Mouse (Mus musculus) stomach, postnatal 0 days (tissue): ENCODE measurements around the gene Auts2. TPM values are rescaled to one million over a fixed set of nuclear protein-coding genes. Genes with fewer than 3 reads are reported as not detected.

Experiments used
- ATAC-seq: fragments of 200-750 bp; cut with Nextera tagmentation; 2 replicates; pipeline ENCODE4 v1.8.0; 2017; ENCODE audit not compliant: low FRiP score, low TSS enrichment
- DNase-seq: peaks from one replicate; pipeline ENCODE4 v3.0.0-alpha.2; 2016; ENCODE audit warnings: low spot score
- H3K27ac ChIP-seq: fragments of 300-500 bp; sonication (generic); replicated peaks from 2 replicates; pipeline ENCODE4 v1.5.1; 2014; ENCODE audit warnings: mild to moderate bottlenecking, control low read depth
- H3K27me3 ChIP-seq: fragments of 300-500 bp; sonication (generic); 2 replicates; pipeline ENCODE4 v1.6.1; 2014; ENCODE audit warnings: low read length; ENCODE audit not compliant: control insufficient read depth, insufficient read depth
- H3K36me3 ChIP-seq: fragments of 300-500 bp; sonication (generic); 2 replicates; pipeline ENCODE4 v1.6.1; 2014; ENCODE audit warnings: low read length, mixed read lengths; ENCODE audit not compliant: control insufficient read depth, insufficient read depth
- H3K4me1 ChIP-seq: fragments of 300-500 bp; sonication (generic); replicated peaks from 2 replicates; pipeline ENCODE4 v1.6.1; 2014; ENCODE audit warnings: antibody characterized with exemption; ENCODE audit not compliant: control insufficient read depth, insufficient read depth
- H3K4me2 ChIP-seq: fragments of 300-500 bp; sonication (generic); replicated peaks from 2 replicates; pipeline ENCODE4 v1.6.1; 2014; ENCODE audit warnings: low read depth, mild to moderate bottlenecking, control low read depth, moderate library complexity
- H3K4me3 ChIP-seq: fragments of 300-500 bp; sonication (generic); 2 replicates; pipeline ENCODE4 v1.5.1; 2014; ENCODE audit warnings: low read depth, low read length, control low read depth
- H3K9ac ChIP-seq: fragments of 300-500 bp; sonication (generic); 2 replicates; pipeline ENCODE4 v1.6.1; 2014; ENCODE audit warnings: mild to moderate bottlenecking, low read length, control low read depth, mixed read lengths
- H3K9me3 ChIP-seq: fragments of 300-500 bp; sonication (generic); 2 replicates; pipeline ENCODE4 v1.6.1; 2016; ENCODE audit warnings: low read length; ENCODE audit not compliant: control insufficient read depth
- CTCF ChIP-seq: IDR thresholded peaks from 2 replicates; pipeline ENCODE4 v1.5.1; 2016; ENCODE audit warnings: antibody characterized with exemption, low read depth, mild to moderate bottlenecking, moderate library complexity
- EP300 ChIP-seq: optimal IDR thresholded peaks from 2 replicates; pipeline ENCODE3; 2016; ENCODE audit warnings: antibody characterized with exemption
- WGBS: fragments of 180-500 bp; shearing (Covaris S2); extraction: QIAGEN DNeasy Blood & Tissue Kit; methylation state at CpG from one replicate; pipeline ENCODE4 v1.1.7; 2014; 5-methylcytosine and 5-hydroxymethylcytosine counted together
- polyA plus RNA-seq: library from polyadenylated mRNA; unstranded; fragments of >200 nt; fragmentation: Nextera tagmentation; extraction: Ambion mirVana; gene quantifications from 2 replicates; pipeline ENCODE4 v1.2.1, GENCODE M21; 2015

The Auts2 gene
- polyA plus RNA-seq, 1 experiment from 2014 or later = 7.3 TPM

GRCm38 (mm10) chr5:131981451-131981850, 561.7 kb downstream of the Auts2 start:
- Histone ChIP-seq H3K9me3 (no peaks in the 10 kb centered on the region), H3K27me3 (no peaks in the 10 kb centered on the region), H3K4me1 (no peaks in the 10 kb centered on the region), H3K9ac (no peak overlapping the region), H3K36me3 (no peaks in the 10 kb centered on the region), H3K4me2 (no peak overlapping the region), H3K27ac (no peak overlapping the region), H3K4me3 (no peak overlapping the region)
- ATAC-seq (no peak), DNase-seq (no peak)
- WGBS = 73% methylated on average over 3 of the region's 3 CpGs
- TF ChIP-seq EP300 = no peak
- no peak for TF ChIP-seq CTCF

GRCm38 (mm10) chr5:131978939-131979338, 564.2 kb downstream of the Auts2 start:
- no peaks in the 10 kb centered on the region for H3K4me1 ChIP-seq
- no peak overlapping the region for H3K27ac ChIP-seq
- ATAC-seq (no peak), DNase-seq (no peak)
- no peaks in the 10 kb centered on the region for H3K27me3 ChIP-seq
- WGBS = 52% methylated on average over 9 of the region's 9 CpGs
- no peaks in the 10 kb centered on the region for H3K9me3 ChIP-seq
- H3K9ac ChIP-seq = no peak overlapping the region
- no peak for TF ChIP-seq EP300
- TF ChIP-seq CTCF = no peak
- H3K4me2 ChIP-seq = no peak overlapping the region
- H3K4me3 ChIP-seq = no peak overlapping the region
- no peaks in the 10 kb centered on the region for H3K36me3 ChIP-seq

- Histone ChIP-seq H3K4me3 (no peak overlapping the region), H3K4me1 (no peaks in the 10 kb centered on the region), H3K27ac (no peak overlapping the region), H3K9ac (no peak overlapping the region), H3K27me3 (no peaks in the 10 kb centered on the region), H3K36me3 (no peaks in the 10 kb centered on the region), H3K4me2 (no peak overlapping the region), H3K9me3 (no peaks in the 10 kb centered on the region)
- ATAC-seq (no peak), DNase-seq (no peak)
- WGBS = 64% methylated on average over 3 of the region's 3 CpGs
- no peak for TF ChIP-seq EP300
- peak; percentile 35; the same call in 1 of the 2 replicates for TF ChIP-seq CTCF
These were observed 565.6 kb downstream of the Auts2 start for GRCm38 (mm10) chr5:131977497-131977896.

GRCm38 (mm10) chr5:131971901-131972300, 571.2 kb downstream of the Auts2 start:
- Histone ChIP-seq H3K36me3 (no peaks in the 10 kb centered on the region), H3K27me3 (no peaks in the 10 kb centered on the region), H3K9ac (no peak overlapping the region), H3K4me3 (no peak overlapping the region), H3K4me2 (no peak overlapping the region), H3K9me3 (no peaks in the 10 kb centered on the region), H3K4me1 (0 out of 2 replicates have a peak, but pooled peaks cover 2% of the 10 kb centered on the region), H3K27ac (no peak overlapping the region)
- TF ChIP-seq CTCF (no peak), EP300 (no peak)
- 78% methylated on average over 2 of the region's 2 CpGs for WGBS
- DNase-seq = no peak
- ATAC-seq = no peak

- Histone ChIP-seq H3K9me3 (no peaks in the 10 kb centered on the region), H3K9ac (no peak overlapping the region), H3K4me1 (0 out of 2 replicates have a peak, but pooled peaks cover 2% of the 10 kb centered on the region), H3K4me2 (no peak overlapping the region), H3K4me3 (no peak overlapping the region), H3K27ac (no peak overlapping the region), H3K27me3 (no peaks in the 10 kb centered on the region), H3K36me3 (no peaks in the 10 kb centered on the region)
- WGBS = 93% methylated on average over 6 of the region's 6 CpGs
- ATAC-seq = no peak
- DNase-seq = no peak
- TF ChIP-seq EP300 (no peak), CTCF (no peak)
These were observed 577.6 kb downstream of the Auts2 start for GRCm38 (mm10) chr5:131965499-131965898.

GRCm38 (mm10) chr5:131963565-131963964, 579.6 kb downstream of the Auts2 start:
- Histone ChIP-seq H3K27ac (no peak overlapping the region), H3K4me1 (0 out of 2 replicates have a peak, but pooled peaks cover 2% of the 10 kb centered on the region), H3K4me3 (no peak overlapping the region), H3K4me2 (no peak overlapping the region), H3K27me3 (no peaks in the 10 kb centered on the region), H3K9ac (no peak overlapping the region), H3K36me3 (no peaks in the 10 kb centered on the region), H3K9me3 (no peaks in the 10 kb centered on the region)
- no peak for DNase-seq
- WGBS = 97% methylated on average over 4 of the region's 4 CpGs
- TF ChIP-seq EP300 (no peak), CTCF (no peak)
- no peak for ATAC-seq
